Mouse (Mus musculus): ENCODE measurements around the gene Swap70.

Gene Swap70

GRCm38 (mm10) chr7:110298090-110298489 lies 76.6 kb downstream of the Swap70 start:
- in situ Hi-C loops (cut with MboI, MseI) = no loop called here

GRCm38 (mm10) chr7:110298739-110299410 lies 77.4 kb downstream of the Swap70 start:
- in situ Hi-C loops (cut with MboI, MseI) = no loop called here

DNA sequence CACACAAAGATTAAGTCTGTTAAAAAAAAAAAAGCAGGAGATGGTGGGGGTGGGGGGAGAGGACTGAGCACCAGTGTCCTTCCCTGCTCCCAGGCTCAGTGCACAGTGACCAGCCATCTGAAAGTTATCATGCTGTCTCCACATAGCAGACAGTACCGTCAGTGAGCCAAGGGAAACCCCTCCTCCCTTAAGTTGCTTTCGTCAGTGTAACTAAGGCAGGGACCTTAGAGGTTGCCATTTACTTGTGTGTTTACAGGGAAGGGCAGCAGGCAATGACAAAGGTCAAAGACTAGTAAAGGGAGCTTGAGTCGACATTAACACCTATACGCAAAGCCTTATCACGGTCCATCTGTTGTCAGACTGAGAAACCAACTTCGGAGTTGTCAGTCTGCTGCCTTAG lies 81.4 kb downstream of the Swap70 start:
- in situ Hi-C loops (cut with MboI, MseI) = no loop called here

- in situ Hi-C loops (cut with MboI, MseI) = no loop called here
Measured at GRCm38 (mm10) chr7:110305486-110305885, 84.0 kb downstream of the Swap70 start.

DNA sequence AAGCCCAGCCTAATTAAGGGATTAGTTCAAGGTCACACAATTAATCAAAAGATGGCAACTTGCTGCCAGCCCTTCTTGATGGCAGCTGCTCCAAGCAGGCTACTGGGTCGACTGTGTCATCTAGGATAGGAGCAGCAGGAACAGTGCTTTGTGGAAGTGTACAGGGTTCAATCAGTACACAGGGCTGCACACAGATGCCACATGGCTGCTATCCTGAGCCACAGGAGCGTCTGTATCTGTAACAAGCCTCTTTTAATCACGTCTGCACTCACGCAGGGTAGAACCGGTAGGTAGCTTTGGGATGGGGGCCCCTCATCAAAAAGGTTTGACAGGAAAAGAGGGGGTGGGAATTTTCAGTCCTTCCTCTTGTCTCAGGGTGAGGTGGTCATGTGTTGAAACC lies 84.8 kb downstream of the Swap70 start:
- in situ Hi-C loops (cut with MboI, MseI) = no loop called here

DNA sequence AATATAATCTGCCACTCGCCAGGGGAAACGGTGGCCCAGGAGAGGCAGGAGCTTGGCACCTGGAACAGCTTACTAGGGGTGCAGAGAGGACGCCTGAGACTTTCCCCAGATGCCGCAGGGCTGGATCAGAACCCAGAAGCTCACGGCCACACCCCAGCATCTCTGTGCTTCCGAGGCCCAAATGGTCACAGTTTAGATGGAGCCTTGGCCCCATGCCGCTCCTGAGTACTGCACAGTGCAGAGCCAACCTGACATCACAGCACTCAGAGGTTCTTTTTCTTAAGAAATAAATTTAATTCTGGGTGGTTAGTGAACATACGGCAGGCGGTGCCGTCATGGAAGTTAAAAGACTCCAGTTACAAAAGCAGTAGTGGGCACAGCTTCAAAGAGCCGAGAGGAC lies 86.2 kb downstream of the Swap70 start:
- in situ Hi-C loops (cut with MboI, MseI) = no loop called here

DNA sequence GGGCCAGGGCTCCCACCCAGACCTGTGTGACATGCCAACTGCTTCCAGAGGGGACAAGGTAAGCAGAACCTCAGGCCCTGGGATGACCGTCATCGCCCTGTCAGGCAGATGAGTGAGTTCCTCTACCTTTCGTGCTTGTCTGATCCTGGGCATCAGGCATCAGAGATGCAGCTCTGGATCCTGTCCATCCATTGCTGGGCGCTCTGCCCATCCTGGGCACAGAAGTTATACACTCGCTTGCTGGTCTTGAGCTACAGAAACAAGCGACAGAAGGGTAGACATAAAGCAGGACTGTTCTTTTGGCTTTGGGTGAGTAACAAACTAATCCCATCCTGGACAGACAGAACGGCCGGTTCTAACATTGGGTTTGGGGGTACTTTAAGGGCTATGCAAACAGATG lies 87.7 kb downstream of the Swap70 start:
- in situ Hi-C loops (cut with MboI, MseI) = no loop called here

DNA sequence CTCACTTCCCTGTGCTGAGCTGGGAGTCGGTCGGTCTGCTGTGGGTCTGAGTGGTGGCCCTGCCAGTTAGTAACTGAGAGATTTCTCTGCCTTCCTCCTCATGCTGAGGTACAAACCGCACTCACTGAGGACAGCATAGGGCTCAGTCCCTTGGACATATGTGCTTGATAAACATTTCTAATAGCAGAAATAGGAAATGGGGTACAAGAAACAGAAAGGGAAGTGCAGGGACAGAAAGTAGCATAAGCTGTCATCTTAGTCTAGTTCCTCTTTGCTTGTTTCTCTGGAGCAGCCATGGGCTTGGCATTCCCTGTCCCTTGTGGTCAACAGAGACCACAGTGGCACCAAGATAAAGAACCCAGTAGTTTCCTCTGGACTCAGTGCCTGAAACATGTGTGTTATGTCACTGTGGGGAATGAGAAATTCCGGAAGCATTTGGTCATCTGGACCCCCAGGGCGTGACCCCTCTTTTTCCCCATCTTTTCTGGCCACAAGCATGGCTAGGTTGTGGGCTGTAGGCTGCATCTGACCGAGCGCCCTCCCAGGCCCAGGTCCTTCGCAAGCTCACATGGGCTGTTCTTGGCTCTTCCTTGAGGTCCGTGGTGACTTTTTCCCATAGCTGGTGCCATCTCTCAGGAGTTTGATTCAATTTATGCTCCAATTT lies 92.0 kb downstream of the Swap70 start:
- in situ Hi-C loops (cut with MboI, MseI) = no loop called here

- in situ Hi-C loops (cut with MboI, MseI) = no loop called here
Measured at GRCm38 (mm10) chr7:110314401-110314890, 92.9 kb downstream of the Swap70 start.

DNA sequence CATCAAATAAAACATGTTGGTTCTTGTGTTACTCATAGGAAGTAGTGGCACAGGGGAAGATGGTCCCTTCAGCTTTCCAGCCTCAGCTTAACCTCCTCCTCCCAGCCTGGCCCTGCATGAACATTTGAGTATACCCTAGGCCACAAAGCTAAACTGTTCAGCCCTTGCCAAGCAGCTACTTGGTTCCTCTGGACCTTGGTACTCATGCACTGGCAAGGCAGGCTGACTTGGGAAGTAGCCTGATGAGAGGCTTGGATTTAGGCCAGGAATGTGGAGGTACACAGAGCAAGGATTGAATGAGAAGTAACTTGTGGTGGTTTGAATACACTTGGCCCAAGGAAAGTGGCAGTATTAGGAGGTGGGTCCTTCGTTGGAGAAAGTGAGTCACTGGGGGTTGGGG lies 93.8 kb downstream of the Swap70 start:
- in situ Hi-C loops (cut with MboI, MseI) = no loop called here

DNA sequence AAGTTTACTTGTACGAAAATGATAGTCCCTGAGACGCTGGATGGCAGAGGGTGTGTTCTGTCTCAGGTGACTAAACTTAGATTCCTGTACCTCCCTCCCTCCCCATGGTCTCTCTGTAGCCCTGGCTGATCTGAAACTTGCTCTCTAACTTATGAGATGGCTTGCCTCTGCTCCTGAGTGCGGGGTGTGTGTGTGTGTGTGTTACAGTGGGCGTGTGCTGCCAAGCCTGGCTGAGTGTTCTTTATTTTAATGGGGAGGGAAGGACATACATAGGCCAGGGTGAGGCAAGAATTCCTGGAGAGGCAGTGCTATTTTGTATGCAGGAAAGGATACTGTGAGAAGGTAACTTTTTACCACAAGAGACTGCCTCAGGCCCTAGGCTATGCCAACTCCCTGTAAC lies 95.9 kb downstream of the Swap70 start:
- in situ Hi-C loops (cut with MboI, MseI) = no loop called here

DNA sequence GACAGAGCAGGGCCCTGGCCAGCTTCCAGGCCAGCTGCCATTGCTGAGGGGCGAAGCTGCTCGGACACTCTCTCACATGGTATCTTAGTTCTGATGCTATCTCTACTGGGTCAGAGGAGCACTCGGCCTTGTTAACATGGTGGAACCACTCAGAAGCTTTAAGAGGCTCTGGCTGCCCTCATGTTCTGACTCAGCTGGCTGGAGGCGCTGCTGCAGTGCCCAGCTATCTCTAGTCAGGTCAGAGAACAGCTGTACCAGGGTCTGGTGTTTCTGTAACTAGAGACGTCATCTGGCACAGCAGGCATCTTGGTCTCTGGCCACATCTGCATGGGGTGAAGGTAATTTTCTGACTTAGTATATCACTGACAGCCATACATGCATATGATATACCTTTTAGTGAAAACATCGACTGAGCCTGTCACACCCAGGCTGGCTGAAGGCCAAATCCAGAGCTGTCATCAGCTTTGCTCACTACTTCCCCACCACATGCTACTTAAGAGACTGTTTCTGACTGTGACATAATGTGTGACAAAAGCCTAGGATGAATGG lies 97.5 kb downstream of the Swap70 start:
- in situ Hi-C loops (cut with MboI, MseI) = no loop called here

DNA sequence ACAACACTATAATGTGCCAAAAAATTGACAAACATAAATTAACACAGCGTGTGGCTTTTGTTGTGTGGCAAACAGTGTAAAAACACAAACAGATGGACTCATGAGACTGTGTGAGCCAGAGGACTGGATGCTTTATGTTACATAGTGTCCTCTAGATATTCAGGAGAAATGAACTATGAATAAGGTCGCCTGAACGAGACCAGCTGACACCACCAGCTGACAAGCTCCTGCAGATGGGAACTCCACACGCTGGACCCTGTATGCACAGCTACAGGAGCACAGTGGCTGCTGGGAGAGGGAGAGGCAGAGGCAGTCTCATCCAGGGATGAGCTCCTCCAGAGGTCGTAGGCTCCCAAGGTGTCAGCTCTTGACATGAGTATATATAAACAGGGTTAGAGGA lies 99.6 kb downstream of the Swap70 start:
- in situ Hi-C loops (cut with MboI, MseI) = no loop called here

DNA sequence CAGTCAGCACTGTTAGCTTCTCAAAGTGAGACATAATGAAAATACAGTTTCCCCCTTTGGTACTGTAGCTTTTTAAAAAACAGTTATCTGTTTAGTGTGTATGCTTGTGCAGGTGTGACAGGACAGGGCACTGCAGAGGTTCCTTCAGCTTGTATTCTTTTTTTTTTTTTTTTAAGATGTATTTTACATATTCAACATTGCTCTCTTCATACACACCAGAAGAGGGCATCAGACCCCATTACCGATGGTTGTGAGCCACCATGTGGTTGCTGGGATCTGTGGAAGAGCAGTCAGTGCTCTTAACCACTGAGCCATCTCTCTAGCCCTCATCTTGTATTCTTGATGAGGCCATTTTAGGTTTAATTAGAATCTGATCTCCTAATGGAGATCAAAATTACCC lies 103.3 kb downstream of the Swap70 start:
- in situ Hi-C loops (cut with MboI, MseI) = no loop called here

GRCm38 (mm10) chr7:110325381-110326110 lies 104.0 kb downstream of the Swap70 start:
- in situ Hi-C loops (cut with MboI, MseI) = no loop called here

Data from T-helper 17 cell (primary cell).